Mouse (Mus musculus): Measurements from ENCODE around the gene B3gat3. TPM values are rescaled to one million over a fixed set of nuclear protein-coding genes. Genes with fewer than 3 reads are reported as not detected.

Gene B3gat3
- polyA plus RNA-seq, 1 experiment from 2014 or later: 35.9 TPM

GRCm38 (mm10) chr19:8881034-8881392 lies 39.2 kb upstream of the B3gat3 start:
- 24% methylated on average over 3 of the region's 3 CpGs for WGBS (ENCODE audit: insufficient replicate concordance)

GRCm38 (mm10) chr19:8883616-8884015 lies 36.6 kb upstream of the B3gat3 start, which contains the start of the genes Lbhd1 and Gm49403:
TSS of gene Lbhd1 (plus strand) at chr19:8883732.
TSS of gene Gm49403 (plus strand) at chr19:8883930.
- Histone ChIP-seq H3K4me2 (no peak within 1 kb of the TSS), H3K27ac (ENCODE audit: low read depth, low read length) (no peak within 1 kb of the TSS), H3K36me3 (ENCODE audit: control insufficient read depth, insufficient read depth, low read length) (0 out of 2 replicates have a peak, but pooled peaks cover under 1% of the 10 kb centered on the region), H3K9ac (ENCODE audit: low read depth, low read length) (no peak within 1 kb of the TSS), H3K4me1 (ENCODE audit: control insufficient read depth, insufficient read depth, low read length) (peaks cover 11% of the 10 kb centered on the region; the same call in 1 of the 2 replicates), H3K27me3 (ENCODE audit: control insufficient read depth, insufficient read depth, low read length) (no peaks in the 10 kb centered on the region), H3K4me3 (ENCODE audit: low read depth, low read length) (no peak within 1 kb of the TSS), H3K9me3 (replicated peaks; ENCODE audit: control insufficient read depth, low read length) (no peaks in the 10 kb centered on the region)
- 70% methylated on average over 3 of the region's 3 CpGs for WGBS (ENCODE audit: insufficient replicate concordance)
- ATAC-seq (replicated peaks; ENCODE audit: insufficient number of reproducible peaks, low FRiP score, low TSS enrichment): no peak

More at GRCm38 (mm10) chr19:8881034-8881392, 39.2 kb upstream of the B3gat3 start:
- ATAC-seq (replicated peaks; ENCODE audit: insufficient number of reproducible peaks, low FRiP score, low TSS enrichment): no peak
- Histone ChIP-seq H3K4me2 (peak overlapping the region; percentile 73), H3K9me3 (replicated peaks; ENCODE audit: control insufficient read depth, low read length) (no peaks in the 10 kb centered on the region), H3K9ac (ENCODE audit: low read depth, low read length) (peak overlapping the region; percentile 82; the same call in 1 of the 2 replicates), H3K4me1 (ENCODE audit: control insufficient read depth, insufficient read depth, low read length) (peaks cover 7% of the 10 kb centered on the region; the same call in 1 of the 2 replicates), H3K4me3 (ENCODE audit: low read depth, low read length) (peak overlapping the region; percentile 70), H3K27ac (ENCODE audit: low read depth, low read length) (no peak overlapping the region), H3K27me3 (ENCODE audit: control insufficient read depth, insufficient read depth, low read length) (no peaks in the 10 kb centered on the region), H3K36me3 (ENCODE audit: control insufficient read depth, insufficient read depth, low read length) (0 out of 2 replicates have a peak, but pooled peaks cover 2% of the 10 kb centered on the region)

- H3K9ac ChIP-seq (ENCODE audit: low read depth, low read length): peak overlapping the region; percentile 88; the same call in 1 of the 2 replicates
- WGBS (ENCODE audit: insufficient replicate concordance): 64% methylated on average over 1 of the region's 1 CpGs
- H3K27me3 ChIP-seq (ENCODE audit: control insufficient read depth, insufficient read depth, low read length): no peaks in the 10 kb centered on the region
- ATAC-seq (replicated peaks; ENCODE audit: insufficient number of reproducible peaks, low FRiP score, low TSS enrichment): no peak
- H3K4me2 ChIP-seq: peak overlapping the region; percentile 87; the same call in 1 of the 2 replicates
- no peak overlapping the region for H3K4me3 ChIP-seq (ENCODE audit: low read depth, low read length)
- H3K27ac ChIP-seq (ENCODE audit: low read depth, low read length): peak overlapping the region; percentile 84; the same call in 1 of the 2 replicates
- H3K9me3 ChIP-seq (replicated peaks; ENCODE audit: control insufficient read depth, low read length): no peaks in the 10 kb centered on the region
- H3K36me3 ChIP-seq (ENCODE audit: control insufficient read depth, insufficient read depth, low read length): 0 out of 2 replicates have a peak, but pooled peaks cover 2% of the 10 kb centered on the region
- 0 out of 2 replicates have a peak, but pooled peaks cover 6% of the 10 kb centered on the region for H3K4me1 ChIP-seq (ENCODE audit: control insufficient read depth, insufficient read depth, low read length)
Observed at GRCm38 (mm10) chr19:8886916-8887584, 33.1 kb upstream of the B3gat3 start.

GRCm38 (mm10) chr19:8887585-8888463 lies 32.4 kb upstream of the B3gat3 start:
- Histone ChIP-seq H3K4me1 (ENCODE audit: control insufficient read depth, insufficient read depth, low read length) (0 out of 2 replicates have a peak, but pooled peaks cover 6% of the 10 kb centered on the region), H3K4me3 (ENCODE audit: low read depth, low read length) (peak overlapping the region; percentile 75), H3K36me3 (ENCODE audit: control insufficient read depth, insufficient read depth, low read length) (0 out of 2 replicates have a peak, but pooled peaks cover 2% of the 10 kb centered on the region), H3K9ac (ENCODE audit: low read depth, low read length) (peak overlapping the region; percentile 88), H3K27ac (ENCODE audit: low read depth, low read length) (peak overlapping the region; percentile 84), H3K9me3 (replicated peaks; ENCODE audit: control insufficient read depth, low read length) (no peaks in the 10 kb centered on the region), H3K27me3 (ENCODE audit: control insufficient read depth, insufficient read depth, low read length) (no peaks in the 10 kb centered on the region), H3K4me2 (peak overlapping the region; percentile 87)
- WGBS (ENCODE audit: insufficient replicate concordance): 17% methylated on average over 19 of the region's 19 CpGs
- no peak for ATAC-seq (replicated peaks; ENCODE audit: insufficient number of reproducible peaks, low FRiP score, low TSS enrichment)

- Histone ChIP-seq H3K4me1 (ENCODE audit: control insufficient read depth, insufficient read depth, low read length) (0 out of 2 replicates have a peak, but pooled peaks cover 6% of the 10 kb centered on the region), H3K9me3 (replicated peaks; ENCODE audit: control insufficient read depth, low read length) (no peaks in the 10 kb centered on the region), H3K27ac (ENCODE audit: low read depth, low read length) (peak within 1 kb of the TSS; percentile 84), H3K27me3 (ENCODE audit: control insufficient read depth, insufficient read depth, low read length) (no peaks in the 10 kb centered on the region), H3K4me3 (ENCODE audit: low read depth, low read length) (peak within 1 kb of the TSS; percentile 75), H3K9ac (ENCODE audit: low read depth, low read length) (peak within 1 kb of the TSS; percentile 90), H3K36me3 (ENCODE audit: control insufficient read depth, insufficient read depth, low read length) (0 out of 2 replicates have a peak, but pooled peaks cover 2% of the 10 kb centered on the region), H3K4me2 (peak within 1 kb of the TSS; percentile 87)
- ATAC-seq (replicated peaks; ENCODE audit: insufficient number of reproducible peaks, low FRiP score, low TSS enrichment): peak; percentile 91
- WGBS (ENCODE audit: insufficient replicate concordance): under 1% methylated on average over 58 of the region's 58 CpGs
Observed at GRCm38 (mm10) chr19:8888511-8889385, 31.4 kb upstream of the B3gat3 start, which contains the start of the genes 1810009A15Rik and Gm49416. TSS of gene 1810009A15Rik (plus strand) at chr19:8888853. TSS of gene Gm49416 (plus strand) at chr19:8888926.

- WGBS (ENCODE audit: insufficient replicate concordance): 2% methylated on average over 54 of the region's 54 CpGs
- no peaks in the 10 kb centered on the region for H3K27me3 ChIP-seq (ENCODE audit: control insufficient read depth, insufficient read depth, low read length)
- ATAC-seq (replicated peaks; ENCODE audit: insufficient number of reproducible peaks, low FRiP score, low TSS enrichment): peak; percentile 60; the same call in 1 of the 2 replicates
- peak within 1 kb of the TSS; percentile 79 for H3K27ac ChIP-seq (ENCODE audit: low read depth, low read length)
- peak within 1 kb of the TSS; percentile 93 for H3K4me2 ChIP-seq
- peak within 1 kb of the TSS; percentile 83 for H3K4me3 ChIP-seq (ENCODE audit: low read depth, low read length)
- H3K36me3 ChIP-seq (ENCODE audit: control insufficient read depth, insufficient read depth, low read length): 0 out of 2 replicates have a peak, but pooled peaks cover 13% of the 10 kb centered on the region
- H3K9ac ChIP-seq (ENCODE audit: low read depth, low read length): peak within 1 kb of the TSS; percentile 92
- H3K9me3 ChIP-seq (replicated peaks; ENCODE audit: control insufficient read depth, low read length): no peaks in the 10 kb centered on the region
- peaks cover 11% of the 10 kb centered on the region for H3K4me1 ChIP-seq (ENCODE audit: control insufficient read depth, insufficient read depth, low read length)
Observed at GRCm38 (mm10) chr19:8892829-8893766, 27.1 kb upstream of the B3gat3 start, which contains the start of gene Ints5. TSS of gene Ints5 (plus strand) at chr19:8893005.

GRCm38 (mm10) chr19:8895397-8895960 lies 24.7 kb upstream of the B3gat3 start:
- Histone ChIP-seq H3K4me3 (ENCODE audit: low read depth, low read length) (no peak overlapping the region), H3K27ac (ENCODE audit: low read depth, low read length) (no peak overlapping the region), H3K4me2 (no peak overlapping the region), H3K9me3 (replicated peaks; ENCODE audit: control insufficient read depth, low read length) (no peaks in the 10 kb centered on the region), H3K36me3 (ENCODE audit: control insufficient read depth, insufficient read depth, low read length) (0 out of 2 replicates have a peak, but pooled peaks cover 13% of the 10 kb centered on the region), H3K27me3 (ENCODE audit: control insufficient read depth, insufficient read depth, low read length) (no peaks in the 10 kb centered on the region), H3K4me1 (ENCODE audit: control insufficient read depth, insufficient read depth, low read length) (peaks cover 14% of the 10 kb centered on the region), H3K9ac (ENCODE audit: low read depth, low read length) (no peak overlapping the region)
- no peak for ATAC-seq (replicated peaks; ENCODE audit: insufficient number of reproducible peaks, low FRiP score, low TSS enrichment)
- 95% methylated on average over 9 of the region's 9 CpGs for WGBS (ENCODE audit: insufficient replicate concordance)
